Mouse (Mus musculus) liver, postnatal 0 days (tissue): Measurements from ENCODE around the gene Gper1. TPM values are rescaled to one million over a fixed set of nuclear protein-coding genes. Genes with fewer than 3 reads are reported as not detected.

Source experiments
- ATAC-seq: fragments of 200-750 bp; cut with Nextera tagmentation; 2 replicates; pipeline ENCODE4 v1.8.0; 2017; ENCODE audit warnings: mild to moderate bottlenecking, moderate library complexity
- DNase-seq: peaks from one replicate; pipeline ENCODE4 v3.0.0-alpha.2; 2016
- H3K27ac ChIP-seq: fragments of 300-500 bp; sonication (generic); 2 replicates; pipeline ENCODE4 v1.5.1; 2014; ENCODE audit warnings: antibody characterized with exemption, moderate library complexity, mild to moderate bottlenecking, low read depth
- H3K27me3 ChIP-seq: fragments of 300-500 bp; sonication (generic); 2 replicates; pipeline ENCODE4 v1.6.1; 2014; ENCODE audit warnings: low read length, control low read depth, mixed read lengths; ENCODE audit not compliant: insufficient read depth
- H3K36me3 ChIP-seq: fragments of 300-500 bp; sonication (generic); replicated peaks from 2 replicates; pipeline ENCODE4 v1.6.1; 2014; ENCODE audit warnings: mild to moderate bottlenecking, control low read depth, low read length, moderate library complexity, mixed read lengths; ENCODE audit not compliant: insufficient read depth
- H3K4me1 ChIP-seq: fragments of 300-500 bp; sonication (generic); 2 replicates; pipeline ENCODE4 v1.6.1; 2014; ENCODE audit warnings: antibody characterized with exemption, mild to moderate bottlenecking, control low read depth; ENCODE audit not compliant: insufficient read depth
- H3K4me2 ChIP-seq: fragments of 300-500 bp; sonication (generic); 2 replicates; pipeline ENCODE4 v1.6.1; 2014; ENCODE audit warnings: low read depth, mild to moderate bottlenecking, low read length, moderate library complexity, mixed read lengths
- H3K4me3 ChIP-seq: fragments of 300-500 bp; sonication (generic); 2 replicates; pipeline ENCODE4 v1.5.1; 2014; ENCODE audit warnings: low read depth, low read length
- H3K9ac ChIP-seq: fragments of 300-500 bp; sonication (generic); replicated peaks from 2 replicates; pipeline ENCODE4 v1.6.1; 2014; ENCODE audit warnings: mild to moderate bottlenecking, moderate library complexity
- H3K9me3 ChIP-seq: fragments of 300-500 bp; sonication (generic); 2 replicates; pipeline ENCODE4 v1.6.1; 2016; ENCODE audit warnings: mild to moderate bottlenecking, control low read depth, low read length, mixed read lengths
- CTCF ChIP-seq: sonication (generic); IDR thresholded peaks from 2 replicates; pipeline ENCODE4 v1.5.1; 2016; ENCODE audit warnings: antibody characterized with exemption, low read depth
- EP300 ChIP-seq: IDR thresholded peaks from 2 replicates; pipeline ENCODE4 v1.6.1; 2016; ENCODE audit warnings: antibody characterized with exemption, low read depth, mild to moderate bottlenecking
- WGBS: fragments of 180-500 bp; shearing (Covaris S2); extraction: QIAGEN DNeasy Blood & Tissue Kit; methylation state at CpG from one replicate; pipeline ENCODE4 v1.1.7; 2014; ENCODE audit not compliant: insufficient replicate concordance; 5-methylcytosine and 5-hydroxymethylcytosine counted together
- polyA plus RNA-seq: library from polyadenylated mRNA; unstranded; fragments of >200 nt; fragmentation: Nextera tagmentation; extraction: Ambion mirVana; gene quantifications from 2 replicates; pipeline ENCODE4 v1.2.1, GENCODE M21; 2015

Gper1 gene
- polyA plus RNA-seq, 1 experiment from 2014 or later = 0.09 TPM

DNA sequence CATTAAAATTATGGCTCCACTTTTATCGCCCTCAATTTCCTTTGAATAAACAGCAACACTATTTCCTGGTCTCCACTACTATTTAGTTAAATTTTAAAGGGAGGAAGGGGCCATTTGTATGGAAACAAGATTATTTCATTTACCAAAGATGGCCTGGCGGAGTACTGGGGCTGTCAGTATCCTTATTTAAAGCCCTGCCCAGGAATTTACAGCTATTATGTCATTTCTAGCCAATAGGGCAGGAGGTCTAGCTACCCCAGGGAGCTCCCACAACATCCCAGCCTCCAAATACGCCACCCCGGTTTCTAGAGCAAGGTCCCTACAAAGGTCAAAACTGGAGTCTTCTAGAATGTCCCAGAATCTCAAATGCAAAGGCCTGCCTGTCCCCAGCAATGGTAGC, 9.4 kb upstream of the Gper1 start:
- Histone ChIP-seq H3K9ac (no peak overlapping the region), H3K4me3 (no peak overlapping the region), H3K4me2 (no peak overlapping the region), H3K36me3 (peaks cover 3% of the 10 kb centered on the region; the same call in 1 of the 2 replicates), H3K4me1 (peaks cover 8% of the 10 kb centered on the region; the same call in 1 of the 2 replicates), H3K9me3 (no peaks in the 10 kb centered on the region), H3K27ac (no peak overlapping the region), H3K27me3 (no peaks in the 10 kb centered on the region)
- 80% methylated on average over 4 of the region's 4 CpGs for WGBS
- ATAC-seq = no peak
- DNase-seq = no peak
- TF ChIP-seq EP300 = no peak
- no peak for TF ChIP-seq CTCF

DNA sequence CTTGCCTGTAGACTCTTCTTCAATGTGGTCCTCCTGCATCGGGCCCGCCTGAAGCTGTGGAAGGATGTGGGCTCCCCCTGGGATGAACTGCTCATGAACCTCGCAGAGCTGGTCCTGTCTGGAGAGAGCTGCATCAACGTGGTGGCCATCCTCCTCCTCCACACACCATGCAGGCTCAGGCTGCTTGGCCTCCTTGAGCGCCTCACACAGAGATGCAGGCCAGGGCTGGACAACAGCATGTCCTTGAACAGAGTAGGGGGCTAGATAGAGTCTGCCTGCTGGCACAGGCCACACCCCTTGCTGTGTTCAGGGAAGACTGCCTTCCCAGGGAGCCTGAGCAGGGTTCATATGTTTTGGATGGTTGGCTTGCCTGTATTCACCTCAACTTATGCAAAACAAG, 8.0 kb upstream of the Gper1 start:
- 76% methylated on average over 5 of the region's 5 CpGs for WGBS
- Histone ChIP-seq H3K4me2 (no peak overlapping the region), H3K9ac (no peak overlapping the region), H3K4me3 (no peak overlapping the region), H3K36me3 (peaks cover 3% of the 10 kb centered on the region; the same call in 1 of the 2 replicates), H3K27me3 (no peaks in the 10 kb centered on the region), H3K4me1 (no peaks in the 10 kb centered on the region), H3K9me3 (no peaks in the 10 kb centered on the region), H3K27ac (no peak overlapping the region)
- ATAC-seq (no peak), DNase-seq (no peak)
- TF ChIP-seq EP300 (no peak), CTCF (no peak)

DNA sequence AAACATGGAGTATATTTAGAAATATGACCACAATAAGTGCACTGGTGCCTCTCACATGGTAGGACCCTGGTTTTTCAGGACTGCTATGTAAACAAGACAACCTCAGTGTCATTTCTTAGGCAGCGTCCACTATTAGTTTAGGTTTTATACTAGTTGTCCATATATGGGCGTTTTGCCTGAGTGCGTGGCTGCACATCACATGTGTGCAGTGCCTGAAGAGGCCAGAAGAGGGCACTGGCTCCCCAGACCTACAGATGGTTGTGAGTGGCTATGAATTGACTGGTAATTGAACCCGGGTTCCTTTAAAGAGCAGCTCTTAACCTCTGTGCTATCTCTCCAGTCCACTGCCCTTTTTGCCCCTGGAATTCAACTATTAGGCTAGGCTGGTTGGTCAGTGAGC, 6.0 kb upstream of the Gper1 start:
- Histone ChIP-seq H3K27ac (no peak overlapping the region), H3K4me2 (no peak overlapping the region), H3K27me3 (no peaks in the 10 kb centered on the region), H3K9ac (no peak overlapping the region), H3K4me1 (no peaks in the 10 kb centered on the region), H3K4me3 (no peak overlapping the region), H3K9me3 (no peaks in the 10 kb centered on the region), H3K36me3 (peaks cover 3% of the 10 kb centered on the region; the same call in 1 of the 2 replicates)
- DNase-seq (no peak), ATAC-seq (no peak)
- TF ChIP-seq EP300 = no peak
- peak; percentile 46 for TF ChIP-seq CTCF
- WGBS = 89% methylated on average over 4 of the region's 4 CpGs

DNA sequence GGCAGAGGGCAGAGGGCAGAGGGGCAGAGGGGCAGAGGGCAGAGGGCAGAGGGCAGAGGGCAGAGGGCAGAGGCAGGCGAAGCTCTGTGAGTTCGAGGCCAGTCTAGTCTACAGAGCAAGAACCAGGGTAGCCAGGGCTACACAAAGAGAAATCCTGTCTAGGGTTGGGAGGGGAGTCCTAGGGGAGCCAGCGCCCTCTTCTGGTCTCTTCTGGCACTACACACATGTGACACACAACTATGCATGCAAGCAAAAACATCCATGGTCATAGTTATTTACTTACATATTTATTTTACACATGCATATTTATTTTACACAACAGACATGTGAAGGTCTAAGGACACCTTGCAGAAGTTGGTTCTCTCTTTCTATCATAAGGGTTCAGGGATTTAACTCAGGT, 5.5 kb upstream of the Gper1 start:
- Histone ChIP-seq H3K4me1 (no peaks in the 10 kb centered on the region), H3K36me3 (peaks cover 3% of the 10 kb centered on the region; the same call in 1 of the 2 replicates), H3K27ac (no peak overlapping the region), H3K9ac (no peak overlapping the region), H3K4me2 (no peak overlapping the region), H3K9me3 (no peaks in the 10 kb centered on the region), H3K27me3 (no peaks in the 10 kb centered on the region), H3K4me3 (no peak overlapping the region)
- no peak for ATAC-seq
- DNase-seq = no peak
- TF ChIP-seq EP300 (no peak), CTCF (peak; percentile 51)
- WGBS = 88% methylated on average over 3 of the region's 3 CpGs

DNA sequence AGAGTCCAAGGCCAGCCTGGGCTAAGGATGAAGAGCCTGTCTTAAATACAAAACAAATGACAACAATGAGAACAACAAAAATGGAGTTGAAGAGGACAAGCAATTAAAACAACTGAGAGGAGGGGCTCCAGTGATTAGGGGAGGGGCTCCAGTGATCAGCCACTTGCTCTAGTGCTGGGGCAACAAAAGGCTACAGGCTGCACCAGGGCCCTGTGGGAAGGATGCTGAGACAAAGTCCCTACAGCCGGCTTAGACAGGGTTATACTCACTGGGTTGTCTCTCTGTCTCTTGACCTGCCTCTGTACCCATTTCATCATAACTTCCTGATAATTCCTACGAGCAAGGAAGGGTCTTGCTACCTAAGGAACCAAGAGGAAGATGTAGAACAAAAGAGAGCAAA, 4.8 kb upstream of the Gper1 start:
- ATAC-seq = no peak
- H3K9ac ChIP-seq = no peak overlapping the region

DNA sequence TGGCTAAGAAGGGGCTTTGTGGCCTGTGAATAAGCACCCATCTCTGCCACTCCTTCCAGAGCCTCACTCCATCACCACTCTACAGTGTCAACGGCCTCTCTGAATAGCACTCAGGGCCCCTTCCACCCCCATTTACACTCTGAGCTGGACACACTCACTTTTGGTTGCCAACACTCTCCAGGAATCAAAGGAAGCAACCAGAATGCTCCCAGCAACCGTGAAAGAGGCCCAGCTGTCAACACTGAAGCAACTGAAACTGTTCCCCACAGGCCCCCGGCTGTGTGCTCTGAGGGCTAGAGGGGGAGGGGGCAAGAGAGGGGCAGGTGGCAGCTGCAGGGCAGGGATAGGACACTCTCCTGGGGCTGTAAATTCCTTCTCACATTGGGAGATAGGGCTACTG, 4.3 kb upstream of the Gper1 start:
- Histone ChIP-seq H3K4me3 (no peak overlapping the region), H3K4me2 (no peak overlapping the region), H3K9me3 (no peaks in the 10 kb centered on the region), H3K4me1 (no peaks in the 10 kb centered on the region), H3K27me3 (no peaks in the 10 kb centered on the region), H3K36me3 (peaks cover 3% of the 10 kb centered on the region; the same call in 1 of the 2 replicates), H3K9ac (no peak overlapping the region), H3K27ac (no peak overlapping the region)
- TF ChIP-seq EP300 = no peak
- no peak for TF ChIP-seq CTCF
- ATAC-seq (no peak), DNase-seq (no peak)
- WGBS = 20% methylated on average over 3 of the region's 3 CpGs

More for the DNA sequence above, 4.8 kb upstream of the Gper1 start:
- Histone ChIP-seq H3K9me3 (no peaks in the 10 kb centered on the region), H3K4me3 (no peak overlapping the region), H3K36me3 (peaks cover 3% of the 10 kb centered on the region; the same call in 1 of the 2 replicates), H3K27me3 (no peaks in the 10 kb centered on the region), H3K27ac (no peak overlapping the region), H3K4me1 (no peaks in the 10 kb centered on the region), H3K4me2 (no peak overlapping the region)
- TF ChIP-seq CTCF (no peak), EP300 (no peak)
- DNase-seq = no peak
- 47% methylated on average over 2 of the region's 2 CpGs for WGBS

DNA sequence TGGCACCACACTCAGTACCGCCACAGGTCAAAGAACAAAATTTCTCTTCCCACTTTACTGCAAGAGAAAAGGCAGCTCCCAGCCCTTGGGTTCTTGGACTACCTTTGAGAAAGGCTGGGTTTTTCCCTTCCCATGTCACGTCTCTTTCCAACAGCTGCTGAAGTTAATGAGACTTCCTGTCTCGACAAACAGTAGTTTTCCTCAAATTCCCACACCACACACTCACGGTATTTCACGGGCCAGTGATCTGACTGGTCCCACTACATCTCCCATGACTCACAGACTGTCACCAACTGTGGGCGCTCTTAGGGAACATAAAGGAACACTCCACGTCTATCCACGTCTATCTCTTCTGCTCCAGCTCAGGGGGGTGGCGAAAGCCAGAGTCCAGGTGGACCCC, 2.2 kb downstream of the Gper1 start:
- ATAC-seq (no peak), DNase-seq (no peak)
- no peak overlapping the region for H3K4me3 ChIP-seq
- no peaks in the 10 kb centered on the region for H3K36me3 ChIP-seq
- H3K4me1 ChIP-seq = no peaks in the 10 kb centered on the region
- WGBS = 71% methylated on average over 9 of the region's 9 CpGs
- no peaks in the 10 kb centered on the region for H3K9me3 ChIP-seq
- no peak for TF ChIP-seq EP300
- no peak for TF ChIP-seq CTCF
- H3K4me2 ChIP-seq = no peak overlapping the region
- H3K27ac ChIP-seq = no peak overlapping the region
- no peaks in the 10 kb centered on the region for H3K27me3 ChIP-seq
- no peak overlapping the region for H3K9ac ChIP-seq
